Mouse (Mus musculus) heart, postnatal 0 days (tissue): ENCODE results near the gene Lrrc74a.

Source experiments
- CTCF ChIP-seq: IDR thresholded peaks from 2 replicates; pipeline ENCODE4 v1.5.1; 2016; ENCODE audit warnings: antibody characterized with exemption, control low read depth, low read depth
- EP300 ChIP-seq: IDR thresholded peaks from 2 replicates; pipeline ENCODE4 v1.6.1; 2016; ENCODE audit warnings: antibody characterized with exemption, low read depth

GRCm38 (mm10) chr12:86800765-86801147 lies 66.6 kb downstream of the Lrrc74a start:
- no peak for TF ChIP-seq CTCF
- no peak for TF ChIP-seq EP300
